Mouse (Mus musculus) MEL (cell line): Measurements from ENCODE around the gene Plxna4.

ENCODE experiments used
- BHLHE40 ChIP-seq: IDR thresholded peaks from 2 replicates; pipeline ENCODE4 v1.6.1; 2012; ENCODE audit warnings: low read depth, mild to moderate bottlenecking, inconsistent platforms, low read length, improper control_type of control experiment, borderline replicate concordance
- CHD1 ChIP-seq: IDR thresholded peaks from 2 replicates; pipeline ENCODE4 v1.6.1; 2012; ENCODE audit warnings: low read depth, mild to moderate bottlenecking, inconsistent platforms, low read length, improper control_type of control experiment
- CTCF ChIP-seq, 3 experiments: IDR thresholded peaks in 2 of 3; conservative IDR thresholded peaks in 1 of 3; 2 replicates each; pipeline ENCODE4 v1.5.1; 2011 to 2012; ENCODE audit warnings: low read length in 3 of 3, low read depth in 2 of 3, mild to moderate bottlenecking in 2 of 3, improper control_type of control experiment in 1 of 3, inconsistent platforms in 1 of 3, mixed read lengths in 1 of 3, moderate library complexity in 1 of 3; ENCODE audit not compliant: control insufficient read depth in 1 of 3, insufficient read depth in 1 of 3, poor library complexity in 1 of 3, severe bottlenecking in 1 of 3
- EP300 ChIP-seq, 2 experiments: IDR thresholded peaks; 2 replicates each; pipeline ENCODE4 v1.6.1; 2011; ENCODE audit warnings: improper control_type of control experiment in 2 of 2, low read length in 2 of 2, low read depth in 1 of 2, mild to moderate bottlenecking in 1 of 2
- JUND ChIP-seq: IDR thresholded peaks from 2 replicates; pipeline ENCODE4 v1.6.1; 2011; ENCODE audit warnings: low read depth, mild to moderate bottlenecking, improper control_type of control experiment, low read length
- KAT2A ChIP-seq: conservative IDR thresholded peaks from 2 replicates; pipeline ENCODE4 v1.6.1; 2012; ENCODE audit warnings: low read depth, low read length, improper control_type of control experiment, inconsistent platforms
- MAFK ChIP-seq: IDR thresholded peaks from 2 replicates; pipeline ENCODE4 v1.6.1; 2011; ENCODE audit warnings: low read depth, mild to moderate bottlenecking, low read length, improper control_type of control experiment, borderline replicate concordance
- NELFE ChIP-seq: IDR thresholded peaks from 2 replicates; pipeline ENCODE4 v1.6.1; 2011; ENCODE audit warnings: low read depth, low read length, improper control_type of control experiment
- POLR2A ChIP-seq, 2 experiments: IDR thresholded peaks; 2 replicates each; pipeline ENCODE4 v1.6.1; 2011 to 2012; ENCODE audit warnings: low read length in 2 of 2, mild to moderate bottlenecking in 2 of 2, control low read depth in 1 of 2, improper control_type of control experiment in 1 of 2, low read depth in 1 of 2, moderate library complexity in 1 of 2; ENCODE audit not compliant: control insufficient read depth in 1 of 2, insufficient read depth in 1 of 2, poor library complexity in 1 of 2
- TCF12 ChIP-seq: IDR thresholded peaks from 2 replicates; pipeline ENCODE4 v1.6.1; 2014; ENCODE audit warnings: low read depth, mild to moderate bottlenecking, inconsistent platforms, low read length, improper control_type of control experiment, moderate library complexity
- USF2 ChIP-seq, 2 experiments: IDR thresholded peaks; 2 replicates each; pipeline ENCODE4 v1.6.1; 2011 to 2012; ENCODE audit warnings: improper control_type of control experiment in 2 of 2, low read length in 2 of 2, borderline replicate concordance in 1 of 2, inconsistent platforms in 1 of 2, low read depth in 1 of 2, mild to moderate bottlenecking in 1 of 2; ENCODE audit not compliant: insufficient read depth in 1 of 2
- ZC3H11A ChIP-seq: IDR thresholded peaks from 2 replicates; pipeline ENCODE4 v1.6.1; 2012; ENCODE audit warnings: low read depth, mild to moderate bottlenecking, inconsistent platforms, low read length, improper control_type of control experiment
- ZMIZ1 ChIP-seq: IDR thresholded peaks from 2 replicates; pipeline ENCODE4 v1.6.1; 2012; ENCODE audit warnings: low read depth, mild to moderate bottlenecking, inconsistent platforms, low read length, improper control_type of control experiment, moderate library complexity
- ZNF384 ChIP-seq: IDR thresholded peaks from 2 replicates; pipeline ENCODE4 v1.6.1; 2012; ENCODE audit warnings: low read depth, mild to moderate bottlenecking, inconsistent platforms, low read length, improper control_type of control experiment

- no peak for TF ChIP-seq POLR2A (IDR thresholded peaks at IDR 0.05; ENCODE audit: control insufficient read depth in 1 of 2, insufficient read depth in 1 of 2, low read depth in 1 of 2, low read length in 2 of 2, poor library complexity in 1 of 2)
- TF ChIP-seq ZNF384: no peak
- TF ChIP-seq ZC3H11A: no peak
- TF ChIP-seq EP300 (IDR thresholded peaks at IDR 0.05; ENCODE audit: low read depth in 1 of 2, low read length in 2 of 2): no peak
- no peak for TF ChIP-seq CTCF (IDR thresholded peaks at IDR 0.05 in 2 of 3, conservative IDR thresholded peaks at IDR 0.05 in 1 of 3; ENCODE audit: control insufficient read depth in 1 of 3, insufficient read depth in 1 of 3, low read depth in 2 of 3, low read length in 3 of 3, poor library complexity in 1 of 3, severe bottlenecking in 1 of 3)
- no peak for TF ChIP-seq ZMIZ1
- no peak for TF ChIP-seq KAT2A
- no peak for TF ChIP-seq CHD1
- no peak for TF ChIP-seq BHLHE40
- TF ChIP-seq JUND: no peak
- TF ChIP-seq TCF12: no peak
- no peak for TF ChIP-seq NELFE
- no peak for TF ChIP-seq MAFK
- TF ChIP-seq USF2 (IDR thresholded peaks at IDR 0.05; ENCODE audit: borderline replicate concordance in 1 of 2, insufficient read depth in 1 of 2, low read depth in 1 of 2, low read length in 2 of 2): no peak
Observed at GRCm38 (mm10) chr6:32584243-32584880, 3.6 kb downstream of the Plxna4 start.
